Mouse (Mus musculus) megakaryocyte, embryonic 14.5 days (primary cell): Measurements from ENCODE around the gene Tmem263.

Experiments used
- FLI1 ChIP-seq: IDR thresholded peaks from 2 replicates; pipeline ENCODE4 v1.6.1; 2012; ENCODE audit warnings: low read length, inconsistent platforms, mixed read lengths
- GATA1 ChIP-seq: IDR thresholded peaks from 3 replicates; pipeline ENCODE4 v1.6.1; 2012; ENCODE audit warnings: mixed read lengths, low read length, inconsistent platforms, borderline replicate concordance

GRCm38 (mm10) chr10:85161745-85162351 is 59.4 kb downstream of the Tmem263 start:
- no peak for TF ChIP-seq GATA1
- no peak for TF ChIP-seq FLI1
